Mouse (Mus musculus): ENCODE results near the gene Syngr3.
"Not testable (repeated sequence)": the region's sequence is repeated elsewhere in the genome, so short reads cannot be mapped to it uniquely, and the experiment has no call there.

Syngr3 gene

GRCm38 (mm10) chr17:24719494-24720222, 29.9 kb upstream of the Syngr3 start:
- peak; percentile 93 for DNase-seq (ENCODE audit: low spot score)

GRCm38 (mm10) chr17:24718938-24719337, 29.2 kb upstream of the Syngr3 start:
- not testable (repeated sequence) for DNase-seq (ENCODE audit: low spot score)

GRCm38 (mm10) chr17:24717943-24718342, 28.2 kb upstream of the Syngr3 start, which contains the start of the genes Rnf151 and Rps2:
Gene Rnf151 (minus strand): TSS chr17:24718063.
Gene Rps2 (plus strand): TSS chr17:24718116.
- DNase-seq (ENCODE audit: low spot score), result no peak

- DNase-seq (ENCODE audit: low spot score), result no peak
Measured at GRCm38 (mm10) chr17:24716166-24716682, 26.5 kb upstream of the Syngr3 start.

- DNase-seq (ENCODE audit: low spot score), result no peak
Measured at GRCm38 (mm10) chr17:24715556-24715955, 25.8 kb upstream of the Syngr3 start.

- no peak for DNase-seq (ENCODE audit: low spot score)
Measured at GRCm38 (mm10) chr17:24708646-24709045, 18.9 kb upstream of the Syngr3 start.

- DNase-seq (ENCODE audit: low spot score), result no peak
Measured at GRCm38 (mm10) chr17:24707801-24708425, 18.2 kb upstream of the Syngr3 start.

- peak; percentile 92 for DNase-seq (ENCODE audit: low spot score)
Measured at GRCm38 (mm10) chr17:24706982-24707800, 17.4 kb upstream of the Syngr3 start, which contains the start of gene Tbl3. Gene Tbl3 (minus strand): TSS chr17:24707660.

- no peak for DNase-seq (ENCODE audit: low spot score)
Measured at GRCm38 (mm10) chr17:24705821-24706220, 16.1 kb upstream of the Syngr3 start.

GRCm38 (mm10) chr17:24701251-24701650, 11.5 kb upstream of the Syngr3 start:
- no peak for DNase-seq (ENCODE audit: low spot score)

- no peak for DNase-seq (ENCODE audit: low spot score)
Measured at GRCm38 (mm10) chr17:24699473-24699872, 9.7 kb upstream of the Syngr3 start.

GRCm38 (mm10) chr17:24698715-24699114, 9.0 kb upstream of the Syngr3 start:
- no peak for DNase-seq (ENCODE audit: low spot score)

GRCm38 (mm10) chr17:24697985-24698384, 8.2 kb upstream of the Syngr3 start:
- DNase-seq (ENCODE audit: low spot score), result no peak

GRCm38 (mm10) chr17:24696011-24696697, 6.4 kb upstream of the Syngr3 start, which contains the start of the genes Gfer and Noxo1:
Gene Gfer (minus strand): TSS chr17:24696156.
Gene Noxo1 (plus strand): TSS chr17:24696234.
- DNase-seq (ENCODE audit: low spot score), result peak; percentile 86

- no peak for DNase-seq (ENCODE audit: low spot score)
Measured at GRCm38 (mm10) chr17:24695326-24696010, 5.7 kb upstream of the Syngr3 start.

GRCm38 (mm10) chr17:24692385-24692784, 2.6 kb upstream of the Syngr3 start:
- DNase-seq (ENCODE audit: low spot score), result no peak

GRCm38 (mm10) chr17:24687599-24687998, 2.2 kb downstream of the Syngr3 start:
- no peak for DNase-seq (ENCODE audit: low spot score)

GRCm38 (mm10) chr17:24687146-24687595, 2.6 kb downstream of the Syngr3 start:
- peak; percentile 52 for DNase-seq (ENCODE audit: low spot score)

- DNase-seq (ENCODE audit: low spot score), result no peak
Measured at GRCm38 (mm10) chr17:24686514-24686913, 3.2 kb downstream of the Syngr3 start.

GRCm38 (mm10) chr17:24677500-24678080, 12.2 kb downstream of the Syngr3 start:
- no peak for DNase-seq (ENCODE audit: low spot score)

Data from urinary bladder, postnatal 25 days (tissue).